Mouse (Mus musculus) hindbrain, embryonic 16.5 days (tissue): ENCODE results near the gene I830077J02Rik. TPM values are rescaled to one million over a fixed set of nuclear protein-coding genes. Genes with fewer than 3 reads are reported as not detected.

Experiments
- ATAC-seq: fragments of 200-750 bp; cut with Nextera tagmentation; 2 replicates; pipeline ENCODE4 v1.8.0; 2017; ENCODE audit warnings: moderate TSS enrichment, moderate library complexity
- H3K27ac ChIP-seq: fragments of 300-500 bp; sonication (generic); 2 replicates; pipeline ENCODE4 v1.5.1; 2014; ENCODE audit warnings: low read depth, mild to moderate bottlenecking, control low read depth, low read length, moderate library complexity
- H3K27me3 ChIP-seq: fragments of 300-500 bp; sonication (generic); replicated peaks from 2 replicates; pipeline ENCODE4 v1.6.1; 2014; ENCODE audit warnings: low read length; ENCODE audit not compliant: control insufficient read depth, insufficient read depth
- H3K36me3 ChIP-seq: fragments of 300-500 bp; sonication (generic); 2 replicates; pipeline ENCODE4 v1.6.1; 2014; ENCODE audit warnings: mild to moderate bottlenecking, low read length, moderate library complexity, mixed read lengths; ENCODE audit not compliant: control insufficient read depth, insufficient read depth
- H3K4me1 ChIP-seq: fragments of 300-500 bp; sonication (generic); 2 replicates; pipeline ENCODE4 v1.6.1; 2014; ENCODE audit warnings: low read depth, low read length; ENCODE audit not compliant: control insufficient read depth, insufficient read depth
- H3K4me2 ChIP-seq: fragments of 300-500 bp; sonication (generic); 2 replicates; pipeline ENCODE4 v1.6.1; 2014; ENCODE audit warnings: mild to moderate bottlenecking, low read length, control low read depth, moderate library complexity
- H3K4me3 ChIP-seq: fragments of 300-500 bp; sonication (generic); 2 replicates; pipeline ENCODE4 v1.5.1; 2014; ENCODE audit warnings: mild to moderate bottlenecking, low read length, control low read depth, moderate library complexity
- H3K9ac ChIP-seq: fragments of 300-500 bp; sonication (generic); 2 replicates; pipeline ENCODE4 v1.6.1; 2014; ENCODE audit warnings: low read depth, mild to moderate bottlenecking, control low read depth, low read length, moderate library complexity
- H3K9me3 ChIP-seq: fragments of 300-500 bp; sonication (generic); 2 replicates; pipeline ENCODE4 v1.6.1; 2014; ENCODE audit warnings: mild to moderate bottlenecking, low read length, moderate library complexity; ENCODE audit not compliant: control insufficient read depth
- WGBS: fragments of 180-500 bp; shearing (Covaris S2); extraction: QIAGEN DNeasy Blood & Tissue Kit; methylation state at CpG from one replicate; pipeline ENCODE4 v1.1.7; 2014; 5-methylcytosine and 5-hydroxymethylcytosine counted together
- polyA plus RNA-seq: library from polyadenylated mRNA; unstranded; fragments of >200 nt; fragmentation: Nextera tagmentation; extraction: Ambion mirVana; gene quantifications from 2 replicates; pipeline ENCODE4 v1.2.1, GENCODE M21; 2015

The I830077J02Rik gene
- polyA plus RNA-seq, 1 experiment from 2014 or later = 0.40 TPM

- ATAC-seq = no peak
- WGBS = 83% methylated on average over 9 of the region's 9 CpGs
- Histone ChIP-seq H3K4me2 (no peak overlapping the region), H3K9me3 (no peaks in the 10 kb centered on the region), H3K27me3 (no peaks in the 10 kb centered on the region), H3K36me3 (no peaks in the 10 kb centered on the region), H3K27ac (no peak overlapping the region), H3K9ac (no peak overlapping the region), H3K4me3 (no peak overlapping the region), H3K4me1 (no peaks in the 10 kb centered on the region)
Measured at GRCm38 (mm10) chr3:105912097-105912880, 20.2 kb downstream of the I830077J02Rik start.

DNA sequence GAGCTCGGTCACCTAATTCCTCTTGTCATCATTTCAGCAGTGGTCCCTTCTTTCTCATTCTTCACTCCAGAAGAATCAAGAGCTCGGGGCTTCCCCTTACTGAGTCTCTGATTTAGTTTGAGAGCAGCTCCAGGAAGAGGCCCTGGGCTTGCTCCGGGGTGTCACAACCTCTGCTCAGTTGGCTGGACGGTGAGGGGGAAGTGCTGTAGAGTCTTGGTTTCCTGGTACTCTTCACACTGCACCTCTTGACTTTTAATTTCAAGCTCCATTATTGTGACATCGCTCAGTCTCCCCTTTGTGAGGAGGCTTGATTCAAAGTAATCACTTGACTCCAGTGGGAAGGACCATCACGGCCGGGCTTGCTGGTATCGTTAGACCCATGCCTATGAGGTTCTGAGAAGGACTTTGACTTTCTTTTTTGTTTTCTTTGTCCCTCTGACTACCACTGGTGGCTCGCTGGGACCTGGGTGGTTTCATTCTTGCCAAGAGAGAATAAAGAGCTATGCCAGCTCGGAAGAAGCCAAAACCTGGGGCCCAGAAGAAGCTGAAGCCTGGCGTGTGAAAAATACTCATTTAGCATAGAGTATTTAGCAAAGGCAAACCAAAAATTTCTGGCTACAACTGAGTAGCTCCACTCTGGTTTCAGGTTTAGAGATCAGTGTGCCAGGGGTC is 21.8 kb downstream of the I830077J02Rik start:
- H3K36me3 ChIP-seq = no peaks in the 10 kb centered on the region

DNA sequence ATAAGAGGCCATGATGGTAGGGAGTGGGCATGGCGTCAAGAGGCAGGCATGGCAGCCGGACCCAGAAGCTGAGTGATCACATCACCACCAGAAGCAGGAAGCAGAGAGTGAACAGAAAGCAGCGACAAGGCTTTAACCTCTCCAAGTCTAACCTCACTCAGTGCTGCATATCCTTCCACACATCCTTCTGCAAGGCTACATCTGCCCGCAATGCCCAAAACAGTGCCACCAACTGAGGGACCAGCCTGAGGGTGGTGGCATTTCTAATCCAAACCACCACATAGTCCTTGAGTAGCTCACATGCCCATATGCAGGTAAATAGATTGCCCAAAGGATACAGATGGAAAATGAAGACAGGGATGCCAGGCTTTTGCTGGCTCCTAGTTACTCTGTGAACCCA is 23.5 kb downstream of the I830077J02Rik start:
- Histone ChIP-seq H3K4me1 (no peaks in the 10 kb centered on the region), H3K27me3 (no peaks in the 10 kb centered on the region), H3K4me3 (no peak overlapping the region), H3K9me3 (no peaks in the 10 kb centered on the region), H3K36me3 (no peaks in the 10 kb centered on the region), H3K4me2 (no peak overlapping the region), H3K27ac (no peak overlapping the region), H3K9ac (no peak overlapping the region)
- 94% methylated on average over 4 of the region's 4 CpGs for WGBS
- no peak for ATAC-seq

More for the DNA sequence above, 21.8 kb downstream of the I830077J02Rik start:
- H3K4me2 ChIP-seq = no peak overlapping the region
- H3K9me3 ChIP-seq = no peaks in the 10 kb centered on the region
- H3K27me3 ChIP-seq = no peaks in the 10 kb centered on the region
- H3K27ac ChIP-seq = no peak overlapping the region
- H3K9ac ChIP-seq = no peak overlapping the region
- no peak for ATAC-seq
- no peak overlapping the region for H3K4me3 ChIP-seq
- 82% methylated on average over 11 of the region's 11 CpGs for WGBS
- no peaks in the 10 kb centered on the region for H3K4me1 ChIP-seq

DNA sequence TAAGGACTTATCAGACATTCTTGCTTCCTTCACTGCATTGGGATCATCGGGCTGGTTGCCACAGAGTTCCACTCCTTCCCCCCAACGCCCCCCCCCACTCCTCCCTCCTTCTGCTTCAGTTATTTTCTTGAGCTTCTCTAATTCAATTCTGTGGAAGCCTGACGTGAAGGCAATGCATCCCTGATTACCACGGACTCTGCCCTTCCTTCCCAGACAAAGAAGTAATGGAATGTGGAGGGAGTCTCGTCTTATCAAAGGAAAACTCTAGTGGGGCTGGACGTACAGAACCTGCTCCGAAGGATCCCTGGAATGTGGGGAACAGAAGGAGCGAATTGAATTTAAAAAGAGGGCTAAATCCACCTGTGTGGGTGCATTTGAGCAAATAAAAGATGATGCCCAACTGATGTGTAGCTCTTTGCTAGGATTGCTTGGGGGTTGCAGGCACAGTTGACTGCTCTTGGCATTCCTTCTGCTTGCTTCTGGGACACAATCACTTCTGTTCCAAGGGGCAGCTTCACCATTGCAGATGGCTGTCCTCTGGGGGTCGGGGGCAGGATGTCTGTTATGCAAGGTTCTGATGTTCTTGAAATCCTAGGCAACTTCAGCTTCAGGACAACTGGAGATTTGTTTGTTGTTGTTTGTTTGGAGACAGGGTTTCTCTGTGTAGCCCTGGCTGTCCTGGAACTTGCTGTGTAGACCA is 24.4 kb downstream of the I830077J02Rik start:
- no peak overlapping the region for H3K4me2 ChIP-seq
- no peaks in the 10 kb centered on the region for H3K4me1 ChIP-seq
- no peak overlapping the region for H3K4me3 ChIP-seq
- 38% methylated on average over 9 of the region's 9 CpGs for WGBS
- H3K27ac ChIP-seq = no peak overlapping the region
- H3K9ac ChIP-seq = no peak overlapping the region
- no peaks in the 10 kb centered on the region for H3K27me3 ChIP-seq
- H3K36me3 ChIP-seq = no peaks in the 10 kb centered on the region
- no peaks in the 10 kb centered on the region for H3K9me3 ChIP-seq
- no peak for ATAC-seq

DNA sequence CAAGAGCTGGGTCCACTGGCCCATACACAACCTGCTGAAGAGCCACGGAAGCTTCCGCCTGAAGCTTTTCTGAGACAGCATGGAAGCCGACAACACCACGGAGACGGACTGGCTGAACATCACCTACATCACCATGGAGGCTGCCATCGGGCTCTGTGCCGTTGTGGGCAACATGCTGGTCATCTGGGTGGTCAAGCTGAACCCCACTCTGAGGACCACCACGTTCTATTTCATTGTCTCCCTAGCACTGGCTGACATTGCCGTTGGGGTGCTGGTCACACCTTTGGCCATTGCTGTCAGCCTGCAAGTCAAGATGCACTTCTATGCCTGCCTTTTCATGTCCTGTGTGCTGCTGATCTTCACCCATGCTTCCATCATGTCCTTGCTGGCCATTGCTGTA is 27.7 kb downstream of the I830077J02Rik start:
- Histone ChIP-seq H3K27me3 (no peaks in the 10 kb centered on the region), H3K9me3 (no peaks in the 10 kb centered on the region), H3K4me2 (no peak overlapping the region), H3K36me3 (no peaks in the 10 kb centered on the region), H3K9ac (no peak overlapping the region), H3K4me1 (no peaks in the 10 kb centered on the region), H3K27ac (no peak overlapping the region), H3K4me3 (no peak overlapping the region)
- no peak for ATAC-seq
- 89% methylated on average over 9 of the region's 9 CpGs for WGBS

DNA sequence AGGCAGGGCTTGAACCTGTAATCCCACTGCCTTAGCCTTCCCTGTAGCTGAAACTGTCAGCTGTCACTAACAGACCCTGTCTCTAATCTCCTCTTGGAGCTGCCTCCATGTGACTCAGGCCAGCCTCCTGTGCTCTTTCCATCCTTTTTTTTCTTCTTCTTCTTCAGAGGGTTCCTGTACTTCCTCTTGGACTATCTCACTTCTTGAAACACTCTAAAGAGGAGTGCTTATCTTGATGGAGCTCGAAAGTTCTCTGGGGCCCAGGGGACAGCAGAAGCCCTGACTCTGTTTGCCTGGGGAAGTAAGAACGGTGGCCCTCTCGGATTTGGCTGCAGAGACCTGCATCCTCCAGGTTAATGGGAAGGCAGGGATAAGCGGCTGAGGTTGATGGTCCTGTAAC is 28.3 kb downstream of the I830077J02Rik start:
- H3K4me3 ChIP-seq = no peak overlapping the region
- no peaks in the 10 kb centered on the region for H3K27me3 ChIP-seq
- no peak overlapping the region for H3K4me2 ChIP-seq
- no peak overlapping the region for H3K27ac ChIP-seq
- no peak overlapping the region for H3K9ac ChIP-seq
- no peaks in the 10 kb centered on the region for H3K4me1 ChIP-seq
- no peaks in the 10 kb centered on the region for H3K9me3 ChIP-seq
- WGBS = 88% methylated on average over 4 of the region's 4 CpGs
- no peaks in the 10 kb centered on the region for H3K36me3 ChIP-seq
- ATAC-seq = no peak

DNA sequence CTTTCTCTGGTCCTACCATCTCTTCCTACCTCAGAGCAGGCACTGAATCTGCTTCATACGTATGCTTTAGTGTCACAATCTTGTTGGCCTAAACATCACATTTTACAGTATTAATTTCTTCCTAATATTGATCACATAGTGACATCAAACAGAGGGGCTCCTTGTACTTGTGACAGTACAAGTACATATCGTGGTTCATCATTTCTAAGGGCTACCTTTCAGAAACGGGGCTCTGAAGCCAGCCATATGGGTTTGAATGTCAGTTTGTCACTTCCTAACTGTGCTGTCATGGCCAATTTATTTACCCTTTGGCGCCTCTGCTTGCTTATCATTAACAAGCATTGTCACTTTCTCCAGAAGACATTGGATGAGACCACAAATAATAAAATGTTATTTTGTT is 31.0 kb downstream of the I830077J02Rik start:
- no peak overlapping the region for H3K27ac ChIP-seq
- H3K4me3 ChIP-seq = no peak overlapping the region
- no peaks in the 10 kb centered on the region for H3K36me3 ChIP-seq
- 75% methylated on average over 4 of the region's 4 CpGs for WGBS
- H3K27me3 ChIP-seq = no peaks in the 10 kb centered on the region
- no peaks in the 10 kb centered on the region for H3K4me1 ChIP-seq
- H3K9me3 ChIP-seq = no peaks in the 10 kb centered on the region
- no peak for ATAC-seq
- no peak overlapping the region for H3K4me2 ChIP-seq
- no peak overlapping the region for H3K9ac ChIP-seq

DNA sequence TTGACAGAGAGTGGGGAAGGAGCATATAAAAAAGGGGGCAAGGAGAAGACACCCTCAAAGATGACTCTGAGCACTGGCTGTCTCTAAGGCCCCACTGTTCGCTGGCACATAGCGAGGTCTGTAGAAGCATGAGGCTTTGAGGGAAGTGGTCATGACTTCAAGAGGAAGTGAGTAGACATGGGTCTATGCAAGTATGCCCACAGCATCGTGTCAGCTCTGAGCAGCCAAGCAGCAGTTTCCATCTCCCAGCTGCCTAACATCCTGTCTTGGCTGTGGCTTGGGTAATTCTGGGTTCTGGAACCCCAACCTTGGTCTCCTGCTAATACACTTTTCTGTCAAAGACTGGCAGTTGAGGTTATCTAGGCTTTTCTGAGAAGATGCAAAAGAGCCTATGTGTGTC is 31.7 kb downstream of the I830077J02Rik start:
- WGBS = 83% methylated on average over 3 of the region's 3 CpGs
- Histone ChIP-seq H3K9me3 (no peaks in the 10 kb centered on the region), H3K36me3 (no peaks in the 10 kb centered on the region), H3K4me3 (no peak overlapping the region), H3K9ac (no peak overlapping the region), H3K4me2 (no peak overlapping the region), H3K4me1 (no peaks in the 10 kb centered on the region), H3K27ac (no peak overlapping the region), H3K27me3 (no peaks in the 10 kb centered on the region)
- ATAC-seq = no peak

DNA sequence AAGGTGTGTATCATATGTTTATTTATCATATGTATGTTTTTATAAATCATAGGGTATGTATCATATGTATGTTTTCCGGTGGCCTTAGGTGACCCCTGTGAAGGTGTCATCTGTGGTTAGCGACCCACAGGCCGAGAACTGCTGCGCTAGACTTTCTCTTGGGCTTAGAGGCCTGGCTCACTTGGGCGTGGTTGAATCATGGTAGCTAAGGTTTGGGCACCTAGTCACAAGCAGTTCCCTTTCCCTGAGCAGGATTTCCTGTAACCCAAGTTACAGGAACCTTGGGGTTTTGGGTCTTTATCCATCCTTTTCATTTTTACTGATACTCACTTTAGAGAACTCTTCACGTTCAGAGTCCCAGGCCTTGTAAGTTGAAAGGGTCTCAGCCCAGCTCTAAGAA is 32.2 kb downstream of the I830077J02Rik start:
- 74% methylated on average over 6 of the region's 6 CpGs for WGBS
- no peak for ATAC-seq
- no peak overlapping the region for H3K4me2 ChIP-seq
- H3K4me3 ChIP-seq = no peak overlapping the region
- H3K27me3 ChIP-seq = no peaks in the 10 kb centered on the region
- H3K9ac ChIP-seq = no peak overlapping the region
- no peaks in the 10 kb centered on the region for H3K36me3 ChIP-seq
- H3K27ac ChIP-seq = no peak overlapping the region
- no peaks in the 10 kb centered on the region for H3K9me3 ChIP-seq
- H3K4me1 ChIP-seq = no peaks in the 10 kb centered on the region
